Mouse (Mus musculus) heart, adult 2 months (tissue): Measurements from ENCODE around the gene Ethe1.

ENCODE experiments used
- CTCF ChIP-seq: fragments of 200-600 bp; IDR thresholded peaks from 2 replicates; pipeline ENCODE4 v1.8.1; 2022; ENCODE audit warnings: antibody characterized with exemption, mild to moderate bottlenecking, moderate library complexity
- EP300 ChIP-seq: fragments of 200-500 bp; IDR thresholded peaks from 2 replicates; pipeline ENCODE4 v1.6.1; 2011; ENCODE audit warnings: low read depth, low read length, control low read depth; ENCODE audit not compliant: insufficient read depth
- POLR2A ChIP-seq: fragments of 200-500 bp; IDR thresholded peaks from 2 replicates; pipeline ENCODE4 v1.6.1; 2011; ENCODE audit warnings: mild to moderate bottlenecking, low read depth, low read length, control low read depth; ENCODE audit not compliant: insufficient read depth

DNA sequence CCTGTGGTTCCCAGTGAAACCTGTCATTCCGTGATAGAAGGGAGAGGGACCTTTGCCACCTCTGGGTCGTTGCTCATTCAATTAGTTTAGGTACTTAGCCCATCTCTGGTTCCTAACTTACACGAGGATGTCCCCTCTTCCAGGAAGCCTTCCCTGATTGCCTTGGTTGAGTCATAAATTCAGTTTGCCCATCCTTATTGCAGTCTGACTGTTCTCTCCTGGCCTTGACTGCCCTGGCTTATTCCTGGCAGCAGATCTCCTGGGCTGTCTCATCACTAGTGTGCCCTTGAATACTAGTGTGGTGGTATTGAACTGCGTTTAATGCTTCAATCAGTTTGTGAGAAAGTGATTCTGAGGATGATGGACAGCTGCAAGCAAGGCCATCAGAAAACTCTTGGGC, 42.3 kb downstream of the Ethe1 start:
- TF ChIP-seq CTCF (no peak), EP300 (no peak), POLR2A (no peak)
